Mouse (Mus musculus): ENCODE results near the gene Trmt13. TPM values are rescaled to one million over a fixed set of nuclear protein-coding genes. Genes with fewer than 3 reads are reported as not detected.

Trmt13 gene
- polyA plus RNA-seq, 1 experiment from 2014 or later: 44.3 TPM

GRCm38 (mm10) chr3:116536428-116537199, 77.8 kb downstream of the Trmt13 start:
- no peak for ATAC-seq (ENCODE audit: insufficient number of reproducible peaks, insufficient read depth, low FRiP score, low TSS enrichment, low read depth)
- Histone ChIP-seq H3K9ac (no peak overlapping the region), H3K4me1 (peaks cover 12% of the 10 kb centered on the region; the same call in 1 of the 2 replicates), H3K4me2 (no peak overlapping the region), H3K27ac (no peak overlapping the region), H3K27me3 (no peaks in the 10 kb centered on the region), H3K36me3 (peaks cover 58% of the 10 kb centered on the region), H3K9me3 (no peaks in the 10 kb centered on the region), H3K4me3 (no peak overlapping the region)
- 73% methylated on average over 16 of the region's 16 CpGs for WGBS

Other genes with a start within 250 kb of the Trmt13 start
- gene Cdc14a, start 190.6 kb downstream of the Trmt13 start, polyA plus RNA-seq (2015; fragmentation: Nextera tagmentation; extraction: Ambion mirVana): 8.9 and 9.6 TPM in 2 replicates
- 81.2 and 87.9 TPM in 2 replicates for gene Rtca, start 106.4 kb downstream of the Trmt13 start, polyA plus RNA-seq (2015; fragmentation: Nextera tagmentation; extraction: Ambion mirVana)
- gene Dbt, start 101.5 kb downstream of the Trmt13 start, polyA plus RNA-seq (2015; fragmentation: Nextera tagmentation; extraction: Ambion mirVana): 17.8 and 18.5 TPM in 2 replicates
- gene Lrrc39, start 51.6 kb downstream of the Trmt13 start, polyA plus RNA-seq (2015; fragmentation: Nextera tagmentation; extraction: Ambion mirVana): 0.56 and 0.89 TPM in 2 replicates
- gene Sass6, start 19.6 kb downstream of the Trmt13 start, polyA plus RNA-seq (2015; fragmentation: Nextera tagmentation; extraction: Ambion mirVana): 26.3 and 27.8 TPM in 2 replicates
- gene Mfsd14a, start 48.1 kb upstream of the Trmt13 start, polyA plus RNA-seq (2015; fragmentation: Nextera tagmentation; extraction: Ambion mirVana): 78.5 and 80.5 TPM in 2 replicates
- not detected in 2 replicates for gene Gm43191, start 66.7 kb upstream of the Trmt13 start, polyA plus RNA-seq (2015; fragmentation: Nextera tagmentation; extraction: Ambion mirVana)
- 8.7 and 10.4 TPM in 2 replicates for gene Slc35a3, start 98.2 kb upstream of the Trmt13 start, polyA plus RNA-seq (2015; fragmentation: Nextera tagmentation; extraction: Ambion mirVana)
- gene Agl, start 193.6 kb upstream of the Trmt13 start, polyA plus RNA-seq (2015; fragmentation: Nextera tagmentation; extraction: Ambion mirVana): 17.3 and 19.6 TPM in 2 replicates
- gene Frrs1, start 244.9 kb upstream of the Trmt13 start, polyA plus RNA-seq (2015; fragmentation: Nextera tagmentation; extraction: Ambion mirVana): 13.4 and 14.2 TPM in 2 replicates